In genomic region chr13:99374191-99374590, GRCm38 (mm10) we compare ENCODE assay signal across 27 mouse cellular contexts. TPM values are rescaled to one million over a fixed set of nuclear protein-coding genes. Genes with fewer than 3 reads are reported as not detected.
DNase-seq lines count a peak whose midpoint lies in the region; ATAC-seq and TF ChIP-seq lines count a peak whose summit lies in the region.
"Had no signal": no experiment of that assay in that cellular context is flagged by ENCODE, and none has a peak within 500 bp of the region (broad histone marks: within the 10 kb centered on the region; RNA-seq: fewer than 3 reads in every experiment).

No protein-coding gene starts in this region.

- peak overlapping the region; percentile 11; the same call in 1 of the 2 replicates for H3K27ac ChIP-seq in stomach, embryonic 14.5 days (ENCODE audit: low read length)
- no peak overlapping the region for H3K27ac ChIP-seq in stomach, postnatal 0 days (replicated peaks)
- H3K27ac ChIP-seq in limb, embryonic 14.5 days (replicated peaks; ENCODE audit: low read depth, low read length) = peak overlapping the region; percentile 39; the same call in 1 of the 2 replicates
- H3K27ac ChIP-seq: forebrain, embryonic 12.5 days; hindbrain, embryonic 10.5 days; liver, embryonic 15.5 days; lung, embryonic 15.5 days; midbrain, embryonic 15.5 days; neural tube, embryonic 12.5 days had no signal

- no peak overlapping the region for H3K4me2 ChIP-seq in stomach, embryonic 14.5 days (replicated peaks; ENCODE audit: low read depth, low read length)
- H3K4me2 ChIP-seq in stomach, postnatal 0 days (replicated peaks; ENCODE audit: low read depth) = no peak overlapping the region
- no peak overlapping the region for H3K4me2 ChIP-seq in limb, embryonic 14.5 days (replicated peaks; ENCODE audit: low read depth, low read length, severe bottlenecking)
- H3K4me2 ChIP-seq: forebrain, embryonic 12.5 days; heart, embryonic 12.5 days; limb, embryonic 15.5 days; liver, embryonic 15.5 days; lung, embryonic 15.5 days; midbrain, embryonic 15.5 days; neural tube, embryonic 12.5 days had no signal

- TF ChIP-seq CTCF in stomach, postnatal 0 days (IDR thresholded peaks at IDR 0.05; ENCODE audit: low read depth) = no peak

- no peaks in the 10 kb centered on the region for H3K27me3 ChIP-seq in stomach, embryonic 14.5 days (ENCODE audit: control insufficient read depth, insufficient read depth, low read length)
- H3K27me3 ChIP-seq in stomach, postnatal 0 days (ENCODE audit: control insufficient read depth, insufficient read depth, low read length) = no peaks in the 10 kb centered on the region
- no peaks in the 10 kb centered on the region for H3K27me3 ChIP-seq in limb, embryonic 14.5 days (ENCODE audit: control insufficient read depth, insufficient read depth, low read length)
- H3K27me3 ChIP-seq: forebrain, embryonic 12.5 days; heart, embryonic 12.5 days; limb, embryonic 15.5 days; liver, embryonic 15.5 days; lung, embryonic 15.5 days; megakaryocyte, embryonic 14.5 days; midbrain, embryonic 15.5 days; neural tube, embryonic 12.5 days had no signal

- H3K4me1 ChIP-seq in stomach, embryonic 14.5 days (ENCODE audit: control insufficient read depth, insufficient read depth, low read length) = 0 out of 2 replicates have a peak, but pooled peaks cover 2% of the 10 kb centered on the region
- no peaks in the 10 kb centered on the region for H3K4me1 ChIP-seq in stomach, postnatal 0 days (replicated peaks; ENCODE audit: control insufficient read depth, insufficient read depth)
- H3K4me1 ChIP-seq in limb, embryonic 14.5 days (ENCODE audit: control insufficient read depth, insufficient read depth, low read length) = peaks cover 7% of the 10 kb centered on the region; the same call in 1 of the 2 replicates
- H3K4me1 ChIP-seq: limb, embryonic 15.5 days; liver, embryonic 15.5 days; lung, embryonic 15.5 days had no signal

- H3K36me3 ChIP-seq in stomach, embryonic 14.5 days (ENCODE audit: control insufficient read depth, insufficient read depth, low read length) = no peaks in the 10 kb centered on the region
- no peaks in the 10 kb centered on the region for H3K36me3 ChIP-seq in stomach, postnatal 0 days (ENCODE audit: control insufficient read depth, insufficient read depth, low read length)
- 0 out of 2 replicates have a peak, but pooled peaks cover 4% of the 10 kb centered on the region for H3K36me3 ChIP-seq in limb, embryonic 14.5 days (ENCODE audit: control insufficient read depth, insufficient read depth, low read length)
- H3K36me3 ChIP-seq: liver, embryonic 15.5 days; lung, embryonic 15.5 days; midbrain, embryonic 15.5 days; neural tube, embryonic 12.5 days had no signal

- H3K9ac ChIP-seq in stomach, embryonic 14.5 days (replicated peaks; ENCODE audit: low read depth, low read length) = no peak overlapping the region
- H3K9ac ChIP-seq in stomach, postnatal 0 days (ENCODE audit: low read length) = no peak overlapping the region
- H3K9ac ChIP-seq in limb, embryonic 14.5 days (ENCODE audit: low read depth, low read length, severe bottlenecking) = no peak overlapping the region
- H3K9ac ChIP-seq: forebrain, embryonic 12.5 days; heart, embryonic 12.5 days; limb, embryonic 15.5 days; liver, embryonic 15.5 days; lung, embryonic 15.5 days; midbrain, embryonic 15.5 days; neural tube, embryonic 12.5 days had no signal

- no peak for ATAC-seq in stomach, embryonic 14.5 days (ENCODE audit: insufficient number of reproducible peaks, insufficient read depth, low FRiP score, low read depth)
- ATAC-seq in stomach, postnatal 0 days (ENCODE audit: low FRiP score, low TSS enrichment) = no peak
- peak; percentile 72; the same call in 1 of the 2 replicates for ATAC-seq in limb, embryonic 14.5 days (ENCODE audit: low FRiP score, low read depth)
- ATAC-seq in frontal cortex, adult (ENCODE audit: low TSS enrichment) = no peak
- ATAC-seq: midbrain, embryonic 15.5 days had no signal

- no peak overlapping the region for H3K4me3 ChIP-seq in stomach, embryonic 14.5 days (ENCODE audit: low read depth, low read length)
- H3K4me3 ChIP-seq in stomach, postnatal 0 days (ENCODE audit: low read depth, low read length) = no peak overlapping the region
- H3K4me3 ChIP-seq in limb, embryonic 14.5 days (replicated peaks; ENCODE audit: low read length) = no peak overlapping the region
- H3K4me3 ChIP-seq: erythroblast, embryonic 14.5 days; forebrain, embryonic 12.5 days; heart, embryonic 12.5 days; hindbrain, embryonic 10.5 days; limb, embryonic 15.5 days; liver, embryonic 15.5 days; lung, embryonic 15.5 days; megakaryocyte, embryonic 14.5 days; midbrain, embryonic 15.5 days; neural tube, embryonic 12.5 days had no signal

- TF ChIP-seq EP300 in stomach, postnatal 0 days (optimal IDR thresholded peaks at IDR 0.05) = no peak

- TF ChIP-seq POLR2A in limb, embryonic 14.5 days (IDR thresholded peaks at IDR 0.05; ENCODE audit: borderline replicate concordance, extremely low read depth, insufficient read depth, insufficient read length) = no peak

- WGBS in stomach, embryonic 14.5 days = 46% methylated on average over 4 of the region's 4 CpGs
- WGBS in stomach, postnatal 0 days = 57% methylated on average over 4 of the region's 4 CpGs
- WGBS in limb, embryonic 14.5 days = 45% methylated on average over 4 of the region's 4 CpGs

- H3K9me3 ChIP-seq in stomach, embryonic 14.5 days (ENCODE audit: control insufficient read depth, low read depth, low read length) = no peaks in the 10 kb centered on the region
- H3K9me3 ChIP-seq in stomach, postnatal 0 days (ENCODE audit: control insufficient read depth, low read length) = no peaks in the 10 kb centered on the region
- no peaks in the 10 kb centered on the region for H3K9me3 ChIP-seq in limb, embryonic 14.5 days (ENCODE audit: control insufficient read depth, low read length)
- H3K9me3 ChIP-seq: forebrain, embryonic 12.5 days; heart, embryonic 12.5 days; hindbrain, embryonic 10.5 days; limb, embryonic 15.5 days; liver, embryonic 15.5 days; lung, embryonic 15.5 days; megakaryocyte, embryonic 14.5 days; midbrain, embryonic 15.5 days; neural tube, embryonic 12.5 days had no signal

- peak; percentile 44 for DNase-seq in embryo, embryonic 10 days (ENCODE audit: low spot score)
- no peak for DNase-seq in embryo, embryonic 9.5 days (ENCODE audit: extremely low spot score)
- no peak for DNase-seq in stomach, postnatal 0 days (ENCODE audit: low spot score)
- peak; percentile 60 for DNase-seq in limb, embryonic 14.5 days (ENCODE audit: low spot score)
- DNase-seq in left cerebral cortex, adult 8-10 months (ENCODE audit: low spot score in 2 of 2) = no peak
- DNase-seq: adrenal gland, postnatal 25 days; cerebellum, adult 9-10 months; gastrocnemius, postnatal 10 days; heart, postnatal 10 days; kidney, adult 8-10 months; kidney, postnatal 14 days; lung, postnatal 36 days; right cerebral cortex, postnatal 25 days; thymus, adult 18-20 months; thymus, postnatal 36 days had no signal

RNA-seq across cellular contexts. Expression of gene Mrps27, which starts 29.6 kb away (rescaled TPM):
- 56.1 and 56.2 TPM in 2 replicates for polyA plus RNA-seq in stomach, embryonic 14.5 days (2014; fragmentation: Nextera tagmentation; extraction: Ambion mirVana)
- polyA plus RNA-seq in stomach, postnatal 0 days (2015; fragmentation: Nextera tagmentation; extraction: Ambion mirVana) = 29.9 and 30.8 TPM in 2 replicates
- 32.9 and 36.6 TPM in 2 replicates for polyA plus RNA-seq in limb, embryonic 14.5 days (2012; rRNA removed)
- 54.1 and 55.7 TPM in 2 replicates for polyA plus RNA-seq in limb, embryonic 14.5 days (2014; fragmentation: Nextera tagmentation; extraction: Ambion mirVana)
- total RNA-seq in left cerebral cortex, adult 8-10 months (2022) = 10 to 100 TPM; 24.1 to 27.3 (median 26.1) TPM

RNA-seq across cellular contexts. Expression of gene Ptcd2, which starts 29.7 kb away (rescaled TPM):
- 44.7 and 51.1 TPM in 2 replicates for polyA plus RNA-seq in stomach, embryonic 14.5 days (2014; fragmentation: Nextera tagmentation; extraction: Ambion mirVana)
- 30.1 and 31.0 TPM in 2 replicates for polyA plus RNA-seq in stomach, postnatal 0 days (2015; fragmentation: Nextera tagmentation; extraction: Ambion mirVana)
- polyA plus RNA-seq in limb, embryonic 14.5 days (2012; rRNA removed) = 21.4 and 24.0 TPM in 2 replicates
- 41.3 and 46.6 TPM in 2 replicates for polyA plus RNA-seq in limb, embryonic 14.5 days (2014; fragmentation: Nextera tagmentation; extraction: Ambion mirVana)
- total RNA-seq in left cerebral cortex, adult 8-10 months (2022) = 10 to 100 TPM; 29.8 to 33.5 (median 30.8) TPM

Comparison
In these comparisons a context has a peak if more than half of its experiments do, and no peak if none do; other contexts are left out.
1. DNase-seq: peak in embryo, embryonic 10 days (single experiment) and limb, embryonic 14.5 days (single experiment); none in embryo, embryonic 9.5 days (single experiment), stomach, postnatal 0 days (single experiment) and left cerebral cortex, adult 8-10 months (0 of 2).